Mouse (Mus musculus) liver, embryonic 14.5 days (tissue): ENCODE data around the gene Olfr635. TPM values are rescaled to one million over a fixed set of nuclear protein-coding genes. Genes with fewer than 3 reads are reported as not detected.

Experiments used
- ATAC-seq: fragments of 200-750 bp; cut with Nextera tagmentation; 2 replicates; pipeline ENCODE4 v1.8.0; 2017; ENCODE audit warnings: moderate number of reproducible peaks, mild to moderate bottlenecking, moderate library complexity; ENCODE audit not compliant: insufficient read depth
- DNase-seq, 3 experiments: peaks; one replicate each; pipeline ENCODE4 v3.0.0-alpha.2; 2012 to 2013; ENCODE audit warnings: low read depth in 3 of 3, low spot score in 3 of 3
- H3K27ac ChIP-seq: fragments of 300-500 bp; sonication (generic); 2 replicates; pipeline ENCODE4 v1.5.1; 2014; ENCODE audit warnings: moderate library complexity, mild to moderate bottlenecking, control low read depth, inconsistent platforms
- H3K27me3 ChIP-seq: fragments of 300-500 bp; sonication (generic); 2 replicates; pipeline ENCODE4 v1.6.1; 2014; ENCODE audit warnings: mild to moderate bottlenecking, low read length, moderate library complexity; ENCODE audit not compliant: control insufficient read depth, insufficient read depth
- H3K36me3 ChIP-seq: fragments of 300-500 bp; sonication (generic); replicated peaks from 2 replicates; pipeline ENCODE4 v1.6.1; 2014; ENCODE audit warnings: low read depth; ENCODE audit not compliant: control insufficient read depth, insufficient read depth
- H3K4me1 ChIP-seq, 2 experiments: fragments of 200-500 bp in 1 of 2; fragments of 300-500 bp in 1 of 2; sonication (generic) in 1 of 2; replicated peaks; 2 replicates each; pipeline ENCODE4 v1.6.1; 2012 to 2014; ENCODE audit warnings: antibody characterized with exemption in 1 of 2, inconsistent platforms in 1 of 2, low read length in 1 of 2; ENCODE audit not compliant: control insufficient read depth in 2 of 2, insufficient read depth in 2 of 2
- H3K4me2 ChIP-seq: fragments of 300-500 bp; sonication (generic); 2 replicates; pipeline ENCODE4 v1.6.1; 2014; ENCODE audit warnings: low read depth, mild to moderate bottlenecking, control low read depth, moderate library complexity
- H3K4me3 ChIP-seq, 2 experiments: fragments of 200-500 bp in 1 of 2; fragments of 300-500 bp in 1 of 2; sonication (generic) in 1 of 2; 2 replicates each; pipeline ENCODE4 v1.5.1; 2012 to 2014; ENCODE audit warnings: low read depth in 2 of 2, low read length in 2 of 2, mild to moderate bottlenecking in 2 of 2, control low read depth in 1 of 2, inconsistent platforms in 1 of 2, moderate library complexity in 1 of 2; ENCODE audit not compliant: insufficient read depth in 1 of 2
- H3K9ac ChIP-seq: fragments of 300-500 bp; sonication (generic); replicated peaks from 2 replicates; pipeline ENCODE4 v1.6.1; 2014; ENCODE audit warnings: mild to moderate bottlenecking, control low read depth, moderate library complexity
- H3K9me3 ChIP-seq: fragments of 300-500 bp; sonication (generic); 2 replicates; pipeline ENCODE4 v1.6.1; 2016; ENCODE audit warnings: low read length, mixed read lengths; ENCODE audit not compliant: control insufficient read depth
- CTCF ChIP-seq: IDR thresholded peaks from 2 replicates; pipeline ENCODE4 v1.5.1; 2016; ENCODE audit warnings: antibody characterized with exemption, low read depth, control low read depth
- EP300 ChIP-seq: IDR thresholded peaks from 2 replicates; pipeline ENCODE4 v1.6.1; 2016; ENCODE audit warnings: antibody characterized with exemption, low read depth
- WGBS: fragments of 180-500 bp; shearing (Covaris S2); extraction: QIAGEN DNeasy Blood & Tissue Kit; methylation state at CpG from one replicate; pipeline ENCODE4 v1.1.7; 2014; ENCODE audit not compliant: insufficient replicate concordance; 5-methylcytosine and 5-hydroxymethylcytosine counted together
- polyA plus RNA-seq, 2 experiments: library from polyadenylated mRNA; depleted of rRNA in 1 of 2; stranded (reverse) in 1 of 2; unstranded in 1 of 2; fragments of >200 nt; fragmentation: Nextera tagmentation in 1 of 2; extraction: Ambion mirVana in 1 of 2; gene quantifications; 2 replicates each; pipeline versions ENCODE4 v1.2.1 to v1.2.3; 2012 to 2014

The Olfr635 gene
- polyA plus RNA-seq, 2 experiments: 0.03 TPM; not detected in 1

DNA sequence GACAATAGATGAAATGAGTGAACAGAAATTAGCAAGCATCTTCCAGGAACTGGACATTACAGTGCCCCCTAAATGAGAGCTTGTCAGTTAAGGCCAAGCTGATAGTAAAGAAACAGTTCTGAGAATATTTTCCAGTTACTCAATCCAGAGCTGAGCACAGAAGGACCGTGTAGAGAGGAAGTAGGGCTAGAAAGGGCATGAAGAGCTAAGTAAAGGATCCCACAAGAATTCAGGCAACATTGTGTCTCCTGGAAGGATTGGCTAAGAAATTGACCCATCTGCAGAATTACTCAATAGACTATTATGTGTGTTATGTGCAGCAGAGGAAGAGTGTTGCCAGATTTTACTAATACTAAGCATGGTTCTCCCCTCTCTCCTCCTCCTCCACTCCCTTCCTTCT lies 830 bp downstream of the Olfr635 start:
- no peaks in the 10 kb centered on the region for H3K27me3 ChIP-seq
- 24% methylated on average over 1 of the region's 1 CpGs for WGBS
- ATAC-seq: no peak
- no peak for TF ChIP-seq CTCF
- no peak for TF ChIP-seq EP300
- no peak overlapping the region for H3K9ac ChIP-seq
- H3K4me3 ChIP-seq: no peak overlapping the region
- no peaks in the 10 kb centered on the region for H3K36me3 ChIP-seq
- H3K4me2 ChIP-seq: no peak overlapping the region
- no peak overlapping the region for H3K27ac ChIP-seq
- no peak for DNase-seq
- H3K4me1 ChIP-seq: no peaks in the 10 kb centered on the region
- H3K9me3 ChIP-seq: no peaks in the 10 kb centered on the region

DNA sequence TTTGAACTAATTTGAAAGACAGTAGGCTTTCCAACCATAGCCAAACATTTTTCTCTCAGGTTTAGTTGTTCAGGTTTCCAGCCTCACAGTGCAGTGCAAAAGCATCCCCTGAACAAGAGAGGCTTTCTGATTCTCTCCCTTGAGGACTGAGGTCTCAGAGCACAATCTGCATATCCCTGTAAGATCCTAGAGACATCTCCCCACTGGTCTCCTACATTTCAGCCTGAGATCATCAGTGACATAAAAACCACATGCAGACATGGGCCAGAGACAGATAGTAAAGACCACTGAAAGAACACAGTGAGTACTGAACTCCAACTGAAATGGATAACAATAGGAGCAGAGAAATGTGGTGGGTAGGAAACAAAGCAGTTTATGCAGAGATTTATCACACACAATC lies 27.5 kb downstream of the Olfr635 start, which contains the start of gene Olfr638:
Gene Olfr638 (plus strand): TSS at position 301 of the 400 bp plus-strand sequence.
- TF ChIP-seq CTCF (no peak), EP300 (no peak)
- Histone ChIP-seq H3K9me3 (no peaks in the 10 kb centered on the region), H3K4me1 (no peaks in the 10 kb centered on the region), H3K4me3 (no peak within 1 kb of the TSS), H3K27ac (no peak within 1 kb of the TSS), H3K27me3 (no peaks in the 10 kb centered on the region), H3K9ac (no peak within 1 kb of the TSS), H3K36me3 (no peaks in the 10 kb centered on the region), H3K4me2 (no peak within 1 kb of the TSS)
- ATAC-seq: no peak
- DNase-seq: no peak

DNA sequence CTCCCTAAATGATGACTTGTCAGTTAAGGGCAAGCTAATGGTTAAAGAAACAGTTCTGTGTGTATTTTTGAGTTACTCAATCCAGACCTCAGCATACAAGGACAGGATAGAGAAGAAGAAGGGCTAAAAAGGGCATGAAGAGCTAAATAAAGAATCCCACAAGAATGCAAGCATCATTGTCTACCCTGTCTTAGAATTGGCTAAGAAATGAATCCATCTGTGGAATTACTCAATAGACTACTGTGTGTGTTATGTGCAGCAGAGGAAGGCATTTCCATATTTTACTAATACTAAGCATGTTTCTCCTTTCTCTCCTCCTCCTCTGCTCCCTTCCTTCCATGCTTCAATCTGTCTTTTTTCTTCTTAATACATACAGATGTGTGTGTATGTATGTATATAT lies 28.2 kb downstream of the Olfr635 start:
- ATAC-seq (no peak), DNase-seq (no peak)
- Histone ChIP-seq H3K4me2 (no peak overlapping the region), H3K27ac (no peak overlapping the region), H3K9me3 (no peaks in the 10 kb centered on the region), H3K9ac (no peak overlapping the region), H3K4me3 (no peak overlapping the region), H3K36me3 (no peaks in the 10 kb centered on the region), H3K4me1 (no peaks in the 10 kb centered on the region), H3K27me3 (no peaks in the 10 kb centered on the region)
- TF ChIP-seq CTCF (no peak), EP300 (no peak)

DNA sequence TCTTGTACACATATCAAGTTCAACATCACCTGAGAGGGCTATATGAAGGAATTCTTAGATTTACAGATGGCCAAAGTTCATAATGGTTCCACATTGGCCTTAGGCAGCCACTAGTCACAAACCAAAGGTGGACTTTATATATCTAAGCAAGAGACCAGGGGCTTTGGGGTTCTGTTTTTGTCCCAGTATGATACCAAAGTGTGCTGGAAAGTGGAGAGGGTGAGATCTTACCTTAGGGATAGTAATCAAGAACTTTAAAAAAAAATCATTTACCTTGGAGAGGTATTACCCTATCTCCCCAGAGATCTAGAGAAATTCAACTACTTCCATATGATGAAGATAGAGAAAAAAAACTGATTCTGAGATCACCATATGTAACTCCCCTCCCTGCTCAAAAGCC lies 46.3 kb downstream of the Olfr635 start, which contains the start of gene Olfr639:
Gene Olfr639 (minus strand): TSS at position 101 of the 400 bp plus-strand sequence.
- no peak within 1 kb of the TSS for H3K4me3 ChIP-seq
- no peak within 1 kb of the TSS for H3K4me2 ChIP-seq
- H3K36me3 ChIP-seq: no peaks in the 10 kb centered on the region
- DNase-seq (no peak), ATAC-seq (no peak)
- no peaks in the 10 kb centered on the region for H3K4me1 ChIP-seq
- H3K9me3 ChIP-seq: no peaks in the 10 kb centered on the region
- no peak within 1 kb of the TSS for H3K9ac ChIP-seq
- TF ChIP-seq EP300: no peak
- H3K27me3 ChIP-seq: no peaks in the 10 kb centered on the region
- no peak within 1 kb of the TSS for H3K27ac ChIP-seq

DNA sequence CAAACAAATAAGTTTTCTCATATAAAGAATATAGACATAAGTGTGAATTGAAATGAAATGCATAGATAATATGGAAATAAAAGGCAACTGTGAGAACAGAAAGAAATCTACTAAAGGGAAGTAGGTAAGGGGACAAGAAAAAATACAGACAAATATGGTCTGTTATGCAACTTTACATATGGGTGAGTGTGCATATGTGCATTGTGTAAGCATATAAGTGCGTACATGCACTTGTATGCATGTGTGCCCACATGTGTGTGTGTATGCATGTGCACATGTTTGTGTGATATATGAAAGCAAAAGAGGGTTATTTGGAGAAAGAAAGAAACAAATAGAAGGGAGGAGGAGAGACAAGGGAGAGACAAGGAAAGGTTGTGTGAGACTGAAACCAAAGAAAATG lies 48.0 kb downstream of the Olfr635 start:
- no peaks in the 10 kb centered on the region for H3K27me3 ChIP-seq
- no peak overlapping the region for H3K9ac ChIP-seq
- DNase-seq (no peak), ATAC-seq (no peak)
- TF ChIP-seq EP300: no peak
- no peak for TF ChIP-seq CTCF
- no peaks in the 10 kb centered on the region for H3K4me1 ChIP-seq
- no peak overlapping the region for H3K27ac ChIP-seq
- no peak overlapping the region for H3K4me3 ChIP-seq
- 55% methylated on average over 1 of the region's 1 CpGs for WGBS
- H3K9me3 ChIP-seq: no peaks in the 10 kb centered on the region
- no peaks in the 10 kb centered on the region for H3K36me3 ChIP-seq
- H3K4me2 ChIP-seq: no peak overlapping the region

DNA sequence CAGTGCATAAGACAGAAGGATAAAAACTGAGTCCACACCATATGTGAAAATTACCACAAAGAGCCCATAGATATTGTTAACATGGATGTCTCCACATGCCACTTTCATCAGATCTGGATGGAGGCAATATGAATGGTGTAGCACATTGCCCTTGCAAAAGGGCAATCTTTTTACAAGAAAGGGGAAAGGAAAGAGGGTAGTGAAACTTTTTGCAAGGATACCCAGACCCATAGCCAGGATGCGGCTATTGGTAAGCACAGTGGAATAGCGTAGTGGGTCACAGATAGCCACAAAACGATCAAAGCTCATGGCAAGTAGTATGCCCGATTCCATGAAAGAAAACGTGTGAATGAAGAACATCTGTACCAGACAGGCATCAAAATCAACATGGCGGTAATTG lies 50.7 kb downstream of the Olfr635 start:
- no peaks in the 10 kb centered on the region for H3K27me3 ChIP-seq
- H3K9me3 ChIP-seq: no peaks in the 10 kb centered on the region
- 69% methylated on average over 6 of the region's 6 CpGs for WGBS
- no peaks in the 10 kb centered on the region for H3K36me3 ChIP-seq
- ATAC-seq: no peak
- no peaks in the 10 kb centered on the region for H3K4me1 ChIP-seq
- no peak overlapping the region for H3K4me2 ChIP-seq
- H3K9ac ChIP-seq: no peak overlapping the region
- no peak for DNase-seq
- H3K4me3 ChIP-seq: no peak overlapping the region
- TF ChIP-seq EP300: no peak
- no peak for TF ChIP-seq CTCF
- no peak overlapping the region for H3K27ac ChIP-seq
